Mouse (Mus musculus) MN1 (cell line): ENCODE results near the gene Rassf3.
A peak's percentile ranks its signal among the peaks of the same experiment; 100 is the strongest.

Experiments used
- DNase-seq: peaks from one replicate; pipeline ENCODE4 v3.0.0-alpha.2; 2016; ENCODE audit warnings: low spot score

Gene Rassf3

GRCm38 (mm10) chr10:121489941-121490340 is 13.8 kb upstream of the Rassf3 start:
- no peak for DNase-seq

- DNase-seq = no peak
These were observed 12.6 kb upstream of the Rassf3 start for GRCm38 (mm10) chr10:121488623-121489299.

- DNase-seq = no peak
These were observed 11.6 kb upstream of the Rassf3 start for GRCm38 (mm10) chr10:121487716-121488115.

- DNase-seq = no peak
These were observed 10.2 kb upstream of the Rassf3 start for GRCm38 (mm10) chr10:121486350-121486749.

GRCm38 (mm10) chr10:121483364-121483763 is 7.2 kb upstream of the Rassf3 start:
- no peak for DNase-seq

GRCm38 (mm10) chr10:121481141-121481540 is 5.0 kb upstream of the Rassf3 start:
- no peak for DNase-seq

- DNase-seq = no peak
These were observed 3.8 kb upstream of the Rassf3 start for GRCm38 (mm10) chr10:121479987-121480386.

- no peak for DNase-seq
These were observed 1.3 kb upstream of the Rassf3 start for GRCm38 (mm10) chr10:121477433-121477832.

GRCm38 (mm10) chr10:121476968-121477337 is 806 bp upstream of the Rassf3 start:
- DNase-seq = no peak

GRCm38 (mm10) chr10:121475672-121476146 is 438 bp downstream of the Rassf3 start:
- DNase-seq = no peak

- DNase-seq = peak; percentile 50
These were observed 961 bp downstream of the Rassf3 start for GRCm38 (mm10) chr10:121475101-121475671.

- DNase-seq = no peak
These were observed 1.9 kb downstream of the Rassf3 start for GRCm38 (mm10) chr10:121474288-121474687.

- DNase-seq = no peak
These were observed 2.4 kb downstream of the Rassf3 start for GRCm38 (mm10) chr10:121473723-121474215.

- no peak for DNase-seq
These were observed 3.4 kb downstream of the Rassf3 start for GRCm38 (mm10) chr10:121472593-121473217.

- no peak for DNase-seq
These were observed 4.5 kb downstream of the Rassf3 start for GRCm38 (mm10) chr10:121471570-121472197.

- DNase-seq = no peak
These were observed 6.5 kb downstream of the Rassf3 start for GRCm38 (mm10) chr10:121469625-121470024.

GRCm38 (mm10) chr10:121468985-121469384 is 7.2 kb downstream of the Rassf3 start:
- no peak for DNase-seq

- DNase-seq = no peak
These were observed 7.9 kb downstream of the Rassf3 start for GRCm38 (mm10) chr10:121468261-121468660.

- DNase-seq = no peak
These were observed 8.4 kb downstream of the Rassf3 start for GRCm38 (mm10) chr10:121467792-121468191.

- no peak for DNase-seq
These were observed 9.1 kb downstream of the Rassf3 start for GRCm38 (mm10) chr10:121467016-121467415.

- DNase-seq = no peak
These were observed 11.1 kb downstream of the Rassf3 start for GRCm38 (mm10) chr10:121465033-121465432.

- DNase-seq = no peak
These were observed 13.8 kb downstream of the Rassf3 start for GRCm38 (mm10) chr10:121462162-121462881.
